Mouse (Mus musculus) intestine, embryonic 15.5 days (tissue): Measurements from ENCODE around the gene Agpat4. TPM values are rescaled to one million over a fixed set of nuclear protein-coding genes. Genes with fewer than 3 reads are reported as not detected.

Source experiments
- ATAC-seq: fragments of 200-750 bp; cut with Nextera tagmentation; 2 replicates; pipeline ENCODE4 v1.8.0; 2017; ENCODE audit warnings: moderate TSS enrichment, moderate library complexity
- H3K27ac ChIP-seq: fragments of 300-500 bp; sonication (generic); 2 replicates; pipeline ENCODE4 v1.5.1; 2015; ENCODE audit warnings: mild to moderate bottlenecking, inconsistent platforms
- H3K27me3 ChIP-seq: fragments of 300-500 bp; sonication (generic); replicated peaks from 2 replicates; pipeline ENCODE4 v1.6.1; 2015; ENCODE audit warnings: inconsistent platforms
- H3K36me3 ChIP-seq: fragments of 300-500 bp; sonication (generic); 2 replicates; pipeline ENCODE4 v1.6.1; 2015; ENCODE audit warnings: inconsistent platforms
- H3K4me1 ChIP-seq: fragments of 300-500 bp; sonication (generic); replicated peaks from 2 replicates; pipeline ENCODE4 v1.6.1; 2015; ENCODE audit warnings: inconsistent platforms
- H3K4me2 ChIP-seq: fragments of 300-500 bp; sonication (generic); replicated peaks from 2 replicates; pipeline ENCODE4 v1.6.1; 2015; ENCODE audit warnings: mild to moderate bottlenecking, inconsistent platforms
- H3K4me3 ChIP-seq: fragments of 300-500 bp; sonication (generic); replicated peaks from 2 replicates; pipeline ENCODE4 v1.5.1; 2015; ENCODE audit warnings: inconsistent platforms
- H3K9ac ChIP-seq: fragments of 300-500 bp; sonication (generic); 2 replicates; pipeline ENCODE4 v1.6.1; 2015; ENCODE audit warnings: inconsistent platforms
- H3K9me3 ChIP-seq: fragments of 300-500 bp; sonication (generic); 2 replicates; pipeline ENCODE4 v1.6.1; 2016; ENCODE audit warnings: inconsistent platforms
- WGBS: fragments of 180-500 bp; shearing (Covaris S2); methylation state at CpG from one replicate; pipeline ENCODE4 v1.1.7; 2015; 5-methylcytosine and 5-hydroxymethylcytosine counted together
- polyA plus RNA-seq: library from polyadenylated mRNA; unstranded; fragments of >200 nt; fragmentation: Nextera tagmentation; extraction: Ambion mirVana; gene quantifications from 2 replicates; pipeline ENCODE4 v1.2.1, GENCODE M21; 2015

The Agpat4 gene
- polyA plus RNA-seq, 1 experiment from 2014 or later, result 19.6 TPM

DNA sequence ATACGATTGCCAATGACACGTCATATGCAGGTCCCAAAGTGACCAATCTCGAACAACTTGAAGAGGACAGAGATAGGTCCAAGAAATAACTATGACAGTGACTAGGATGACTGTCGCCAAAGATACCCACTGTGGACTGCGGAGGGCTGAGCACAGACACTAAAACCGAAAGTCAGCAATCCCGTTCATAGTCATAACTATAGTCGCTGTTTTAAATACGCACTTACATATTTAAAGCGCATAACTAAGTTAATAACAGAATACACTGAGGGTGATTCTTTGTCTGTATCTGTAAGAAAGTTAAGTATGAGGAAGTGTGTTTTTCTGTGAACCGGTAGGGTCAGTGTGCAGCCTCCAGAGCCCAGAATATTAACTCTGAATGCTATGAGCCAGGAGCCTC is 137.6 kb downstream of the Agpat4 start:
- no peak for ATAC-seq
- no peaks in the 10 kb centered on the region for H3K9me3 ChIP-seq
- H3K36me3 ChIP-seq, result peaks cover 58% of the 10 kb centered on the region
- no peak overlapping the region for H3K4me2 ChIP-seq
- no peaks in the 10 kb centered on the region for H3K27me3 ChIP-seq
- no peak overlapping the region for H3K9ac ChIP-seq
- H3K4me3 ChIP-seq, result no peak overlapping the region
- no peaks in the 10 kb centered on the region for H3K4me1 ChIP-seq
- 92% methylated on average over 11 of the region's 11 CpGs for WGBS
- H3K27ac ChIP-seq, result no peak overlapping the region

DNA sequence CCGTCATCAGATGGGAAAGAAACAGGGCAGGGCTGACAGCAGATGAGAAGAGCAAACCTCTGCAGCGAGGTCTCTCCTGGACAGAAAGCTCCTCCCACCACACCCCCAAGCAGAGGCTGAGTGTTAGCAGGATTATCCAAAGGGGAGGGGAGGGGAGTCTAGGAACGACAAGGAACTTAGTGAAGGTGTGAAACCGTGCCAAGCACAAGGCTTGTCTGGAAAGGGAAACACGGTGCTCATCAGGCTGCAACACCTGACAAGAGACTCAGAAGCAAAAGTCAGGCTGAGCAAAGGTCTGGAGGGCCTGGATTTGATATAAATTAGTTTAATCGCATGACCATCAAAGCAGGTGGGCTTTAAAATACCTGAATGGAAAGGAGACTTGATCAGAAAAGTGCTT is 140.0 kb downstream of the Agpat4 start:
- H3K27me3 ChIP-seq, result no peaks in the 10 kb centered on the region
- H3K9me3 ChIP-seq, result no peaks in the 10 kb centered on the region
- no peak overlapping the region for H3K9ac ChIP-seq
- no peaks in the 10 kb centered on the region for H3K4me1 ChIP-seq
- WGBS, result 69% methylated on average over 6 of the region's 6 CpGs
- H3K4me3 ChIP-seq, result no peak overlapping the region
- no peak; the same call in 1 of the 2 replicates for ATAC-seq
- no peak overlapping the region for H3K27ac ChIP-seq
- H3K4me2 ChIP-seq, result no peak overlapping the region
- H3K36me3 ChIP-seq, result peaks cover 40% of the 10 kb centered on the region

DNA sequence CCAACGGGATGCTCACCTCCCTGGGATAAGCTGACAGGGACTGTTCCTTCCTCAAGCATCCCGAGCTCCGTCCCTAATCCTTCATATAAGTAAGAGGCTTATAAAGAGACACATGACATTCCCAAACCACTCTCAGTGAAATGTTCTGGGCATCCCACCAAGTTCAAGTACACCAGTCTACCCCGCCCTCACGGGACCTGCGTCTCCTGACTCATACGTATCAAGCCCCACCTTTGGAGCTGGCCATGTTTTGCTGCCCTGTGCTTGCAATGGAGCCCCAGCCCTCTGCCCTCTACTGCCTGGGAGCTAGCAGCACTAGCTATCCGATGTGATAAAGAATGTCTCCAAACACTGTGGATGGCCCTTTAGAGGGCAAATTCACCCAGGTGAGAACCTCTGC is 141.5 kb downstream of the Agpat4 start:
- Histone ChIP-seq H3K27me3 (no peaks in the 10 kb centered on the region), H3K36me3 (peaks cover 30% of the 10 kb centered on the region), H3K4me2 (no peak overlapping the region), H3K9me3 (no peaks in the 10 kb centered on the region), H3K4me1 (no peaks in the 10 kb centered on the region), H3K9ac (no peak overlapping the region), H3K27ac (no peak overlapping the region), H3K4me3 (no peak overlapping the region)
- WGBS, result 82% methylated on average over 8 of the region's 8 CpGs
- no peak for ATAC-seq

DNA sequence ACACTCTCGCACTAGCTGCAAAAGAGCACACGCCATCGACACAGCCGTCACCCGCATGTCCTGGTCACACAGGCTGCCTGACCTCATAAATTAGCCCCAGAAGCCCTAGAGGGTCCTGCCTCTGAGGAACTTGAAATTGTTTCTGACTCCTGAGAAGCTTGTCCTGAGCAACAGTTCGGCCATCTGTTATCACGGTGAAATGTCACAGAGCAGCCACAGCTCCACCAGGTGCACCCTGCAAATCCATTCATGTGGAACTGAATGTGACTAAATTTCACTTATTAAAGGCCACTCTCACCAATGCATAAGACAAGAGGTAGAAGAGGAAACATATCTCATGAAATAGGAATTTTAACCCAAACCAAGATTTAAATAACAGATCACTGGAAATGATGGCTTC is 142.9 kb downstream of the Agpat4 start:
- no peaks in the 10 kb centered on the region for H3K9me3 ChIP-seq
- no peak overlapping the region for H3K4me2 ChIP-seq
- WGBS, result 92% methylated on average over 7 of the region's 7 CpGs
- no peak for ATAC-seq
- no peak overlapping the region for H3K9ac ChIP-seq
- peaks cover 3% of the 10 kb centered on the region for H3K4me1 ChIP-seq
- H3K27me3 ChIP-seq, result no peaks in the 10 kb centered on the region
- no peak overlapping the region for H3K4me3 ChIP-seq
- peaks cover 21% of the 10 kb centered on the region for H3K36me3 ChIP-seq
- H3K27ac ChIP-seq, result no peak overlapping the region

DNA sequence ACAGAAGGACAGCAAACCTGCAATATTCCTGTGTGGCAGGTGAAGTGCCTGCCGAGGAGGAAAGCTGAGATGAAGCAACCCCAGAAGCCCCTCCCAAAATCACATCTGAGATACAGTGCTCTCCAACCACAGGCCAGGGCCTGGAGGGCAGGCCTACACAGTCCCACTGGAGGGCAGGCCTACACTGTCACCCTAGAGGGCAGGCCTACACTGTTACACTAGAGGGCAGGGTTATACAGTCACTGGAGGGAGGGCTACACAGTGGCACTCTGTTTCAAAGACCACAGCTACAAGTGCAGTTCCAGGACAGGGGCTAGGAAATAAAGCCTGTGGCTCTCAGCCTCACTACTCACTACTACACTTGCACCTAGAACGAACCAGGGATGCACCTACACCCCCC is 143.4 kb downstream of the Agpat4 start:
- Histone ChIP-seq H3K9me3 (no peaks in the 10 kb centered on the region), H3K36me3 (peaks cover 17% of the 10 kb centered on the region; the same call in 1 of the 2 replicates), H3K27me3 (no peaks in the 10 kb centered on the region), H3K4me3 (no peak overlapping the region), H3K9ac (no peak overlapping the region), H3K4me1 (peaks cover 6% of the 10 kb centered on the region), H3K27ac (no peak overlapping the region), H3K4me2 (no peak overlapping the region)
- ATAC-seq, result no peak
- 64% methylated on average over 2 of the region's 2 CpGs for WGBS

DNA sequence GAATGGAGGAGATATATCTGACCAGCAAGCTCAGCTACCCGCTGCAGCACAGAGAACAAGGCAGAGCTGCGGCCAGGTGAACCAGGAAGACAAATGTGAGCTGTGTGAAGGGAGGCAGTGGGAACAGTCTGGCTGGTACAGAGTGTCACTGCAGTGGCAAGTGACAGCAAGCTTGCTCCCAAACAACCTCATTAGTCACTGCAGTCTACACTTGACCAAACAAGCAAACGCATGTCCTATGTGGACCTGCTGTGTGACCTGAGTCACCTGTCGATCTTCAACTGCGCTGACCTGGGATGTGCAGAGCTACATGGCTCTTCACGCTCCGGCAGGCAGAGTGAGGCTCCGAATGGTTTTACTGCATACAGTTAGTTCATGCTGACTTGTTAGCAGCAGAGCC is 144.3 kb downstream of the Agpat4 start:
- WGBS, result 92% methylated on average over 8 of the region's 8 CpGs

DNA sequence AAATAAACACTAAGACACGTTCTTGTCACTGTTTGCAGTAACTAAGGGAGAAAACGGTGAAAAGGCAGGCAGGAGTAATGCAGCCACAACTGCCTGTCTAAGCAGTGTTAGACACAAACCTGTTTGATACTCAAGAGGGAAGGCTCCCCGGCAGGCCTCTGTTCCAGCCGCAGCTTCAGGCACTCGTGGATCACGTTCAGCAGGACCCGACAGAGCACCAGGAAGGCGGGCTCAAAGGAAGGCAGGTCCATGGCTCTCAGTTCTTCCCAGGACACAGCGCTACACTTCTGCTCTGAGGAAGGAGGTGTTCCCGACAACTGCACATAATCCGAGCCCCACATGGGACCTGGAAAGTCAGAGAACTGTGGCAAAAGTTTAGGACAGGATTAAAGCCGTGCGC is 145.3 kb downstream of the Agpat4 start:
- no peak overlapping the region for H3K4me3 ChIP-seq
- peaks cover 9% of the 10 kb centered on the region for H3K4me1 ChIP-seq
- no peak overlapping the region for H3K27ac ChIP-seq
- peaks cover 3% of the 10 kb centered on the region; the same call in 1 of the 2 replicates for H3K36me3 ChIP-seq
- no peak overlapping the region for H3K9ac ChIP-seq
- 72% methylated on average over 13 of the region's 13 CpGs for WGBS
- H3K27me3 ChIP-seq, result no peaks in the 10 kb centered on the region
- H3K4me2 ChIP-seq, result no peak overlapping the region
- no peaks in the 10 kb centered on the region for H3K9me3 ChIP-seq
- no peak for ATAC-seq

More for the DNA sequence above, 144.3 kb downstream of the Agpat4 start:
- H3K27ac ChIP-seq, result no peak overlapping the region
- no peak overlapping the region for H3K4me2 ChIP-seq
- H3K27me3 ChIP-seq, result no peaks in the 10 kb centered on the region
- H3K4me3 ChIP-seq, result no peak overlapping the region
- H3K9ac ChIP-seq, result no peak overlapping the region
- H3K36me3 ChIP-seq, result peaks cover 8% of the 10 kb centered on the region; the same call in 1 of the 2 replicates
- no peaks in the 10 kb centered on the region for H3K9me3 ChIP-seq
- H3K4me1 ChIP-seq, result peaks cover 6% of the 10 kb centered on the region
- no peak for ATAC-seq

DNA sequence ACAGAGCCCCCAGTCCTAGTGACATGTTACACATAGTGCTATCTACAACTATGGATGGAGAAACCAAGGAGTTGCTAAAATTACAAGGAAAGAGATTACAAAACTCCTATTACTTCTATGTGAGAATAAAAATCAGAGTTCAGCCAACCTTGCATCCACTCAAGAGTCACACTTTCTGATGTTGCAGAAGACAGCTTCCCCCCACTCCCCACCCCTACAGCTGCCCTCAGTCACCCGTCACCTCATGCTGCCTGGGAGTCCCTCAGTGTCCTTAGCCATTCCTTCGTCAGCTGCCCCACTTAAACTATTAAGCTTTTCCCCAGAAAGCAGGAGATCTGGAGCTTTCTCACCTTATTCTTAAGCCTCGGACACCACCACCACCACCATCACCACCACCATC is 145.8 kb downstream of the Agpat4 start:
- Histone ChIP-seq H3K4me2 (no peak overlapping the region), H3K27ac (no peak overlapping the region), H3K9me3 (no peaks in the 10 kb centered on the region), H3K36me3 (peaks cover 3% of the 10 kb centered on the region; the same call in 1 of the 2 replicates), H3K9ac (no peak overlapping the region), H3K4me3 (no peak overlapping the region), H3K4me1 (peaks cover 9% of the 10 kb centered on the region), H3K27me3 (no peaks in the 10 kb centered on the region)
- no peak for ATAC-seq
- WGBS, result 84% methylated on average over 3 of the region's 3 CpGs

DNA sequence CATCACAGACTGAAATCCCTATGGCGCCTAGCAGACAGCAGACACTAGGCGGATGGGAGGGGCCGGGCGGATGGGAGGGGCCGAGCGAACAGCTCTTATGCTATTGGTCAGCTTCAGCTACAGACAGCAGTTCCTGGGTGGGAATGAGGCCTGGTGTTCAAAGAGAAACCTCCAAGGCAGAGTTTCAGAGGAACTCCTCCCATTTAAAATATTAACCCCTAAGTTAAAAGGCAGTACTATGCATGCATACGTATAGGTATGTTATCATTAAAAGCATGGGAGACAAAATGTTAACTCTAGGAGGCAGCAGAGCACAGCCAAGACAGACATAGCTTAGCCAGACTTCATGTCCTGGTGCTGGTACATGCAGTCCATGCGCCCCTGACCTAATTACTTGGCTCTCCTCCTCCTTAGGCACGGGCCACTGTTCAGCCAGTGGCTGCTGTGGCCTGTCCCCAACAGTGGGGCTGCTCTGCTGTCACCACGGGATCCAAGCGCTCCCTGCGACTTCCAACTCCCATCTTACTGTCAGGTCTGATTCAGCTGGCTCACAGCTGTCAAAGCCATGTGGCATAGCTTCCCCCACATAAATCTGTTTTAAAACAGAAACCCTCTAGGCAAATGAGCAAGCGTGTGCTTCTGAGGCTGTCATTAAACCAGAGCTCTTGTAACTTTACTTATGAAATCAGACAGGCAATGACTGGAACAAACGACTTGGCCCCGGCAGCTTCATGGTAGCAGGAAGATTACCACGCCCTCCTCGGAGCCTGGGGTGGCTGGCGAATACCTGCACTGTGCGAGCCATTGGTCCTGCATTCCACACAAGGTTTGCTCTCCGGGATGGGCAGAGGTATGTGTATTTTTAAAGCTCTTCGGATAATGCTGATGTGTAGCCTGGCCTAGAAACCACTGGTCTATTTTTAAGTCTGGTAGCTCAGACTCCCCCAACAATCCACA is 147.7 kb downstream of the Agpat4 start:
- no peak overlapping the region for H3K4me3 ChIP-seq
- peak; percentile 74 for ATAC-seq
- no peaks in the 10 kb centered on the region for H3K9me3 ChIP-seq
- no peak overlapping the region for H3K4me2 ChIP-seq
- no peak overlapping the region; the same call in 1 of the 2 replicates for H3K27ac ChIP-seq
- no peaks in the 10 kb centered on the region for H3K27me3 ChIP-seq
- peaks cover 9% of the 10 kb centered on the region for H3K4me1 ChIP-seq
- 62% methylated on average over 21 of the region's 21 CpGs for WGBS
- H3K36me3 ChIP-seq, result peaks cover 9% of the 10 kb centered on the region
- H3K9ac ChIP-seq, result no peak overlapping the region

DNA sequence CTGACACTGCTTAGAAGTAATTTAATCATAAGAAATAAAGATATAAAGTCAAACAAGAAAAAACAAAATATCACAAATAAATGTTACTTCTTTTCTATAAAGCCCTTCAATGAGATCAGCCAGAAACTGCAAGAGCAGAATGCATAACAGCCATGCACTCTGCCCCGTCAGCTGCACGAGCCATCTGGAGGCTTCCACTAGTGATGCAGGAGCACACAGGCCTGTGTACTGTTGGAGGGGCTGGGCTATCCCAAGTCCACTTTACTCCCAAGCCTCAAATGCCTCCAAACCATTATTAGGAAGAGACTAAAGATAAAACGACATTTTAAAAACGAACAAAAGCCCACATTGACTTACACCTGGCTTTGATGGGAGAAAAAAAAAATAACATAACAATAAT is 149.6 kb downstream of the Agpat4 start:
- no peak overlapping the region for H3K27ac ChIP-seq
- no peak for ATAC-seq
- H3K9me3 ChIP-seq, result no peaks in the 10 kb centered on the region
- H3K4me2 ChIP-seq, result no peak overlapping the region
- H3K4me1 ChIP-seq, result peaks cover 9% of the 10 kb centered on the region
- H3K9ac ChIP-seq, result no peak overlapping the region
- H3K27me3 ChIP-seq, result no peaks in the 10 kb centered on the region
- H3K4me3 ChIP-seq, result no peak overlapping the region
- WGBS, result 80% methylated on average over 4 of the region's 4 CpGs
- H3K36me3 ChIP-seq, result peaks cover 20% of the 10 kb centered on the region

DNA sequence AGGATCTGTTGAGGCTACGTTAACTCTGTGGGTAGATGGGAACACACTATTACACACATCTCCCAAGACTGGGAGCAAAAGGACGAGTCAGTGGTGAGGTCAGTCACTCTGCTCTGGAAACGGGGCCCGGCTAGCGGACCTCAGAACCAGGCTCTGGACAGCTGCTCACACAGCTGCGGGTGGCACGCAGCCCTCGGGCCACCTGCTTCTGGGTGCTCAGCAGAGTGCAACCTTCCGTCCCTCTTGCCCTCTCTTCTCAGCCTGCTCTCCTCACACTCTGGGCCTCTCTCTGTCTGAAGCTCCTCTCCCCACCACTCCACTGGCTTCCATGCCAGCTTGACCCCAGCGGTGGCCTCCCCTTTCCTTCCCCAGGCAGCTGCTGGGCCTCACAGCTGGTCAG is 150.0 kb downstream of the Agpat4 start:
- H3K27ac ChIP-seq, result no peak overlapping the region
- WGBS, result 85% methylated on average over 10 of the region's 10 CpGs

More for the DNA sequence above, 150.0 kb downstream of the Agpat4 start:
- H3K4me2 ChIP-seq, result no peak overlapping the region
- peaks cover 20% of the 10 kb centered on the region for H3K36me3 ChIP-seq
- no peak overlapping the region for H3K9ac ChIP-seq
- no peak overlapping the region for H3K4me3 ChIP-seq
- no peaks in the 10 kb centered on the region for H3K27me3 ChIP-seq
- ATAC-seq, result no peak
- no peaks in the 10 kb centered on the region for H3K9me3 ChIP-seq
- H3K4me1 ChIP-seq, result peaks cover 9% of the 10 kb centered on the region
